Mouse (Mus musculus): ENCODE measurements around the gene Megf8.

Gene Megf8

GRCm38 (mm10) chr7:25411861-25412260 lies 94.9 kb downstream of the Megf8 start:
- no peak for DNase-seq

- DNase-seq, result no peak
Observed at GRCm38 (mm10) chr7:25412833-25413441, 96.0 kb downstream of the Megf8 start, which contains the start of gene Cxcl17. TSS of gene Cxcl17 (minus strand) at chr7:25412886.
